Mouse (Mus musculus) liver, embryonic 15.5 days (tissue): Measurements from ENCODE around the gene Abl2. TPM values are rescaled to one million over a fixed set of nuclear protein-coding genes. Genes with fewer than 3 reads are reported as not detected.

Experiments used
- ATAC-seq: fragments of 200-750 bp; cut with Nextera tagmentation; 2 replicates; pipeline ENCODE4 v1.8.0; 2017; ENCODE audit warnings: moderate number of reproducible peaks, mild to moderate bottlenecking, moderate library complexity; ENCODE audit not compliant: insufficient read depth
- H3K27ac ChIP-seq: fragments of 300-500 bp; sonication (generic); replicated peaks from 2 replicates; pipeline ENCODE4 v1.5.1; 2015; ENCODE audit warnings: mild to moderate bottlenecking, inconsistent platforms
- H3K27me3 ChIP-seq: fragments of 300-500 bp; sonication (generic); 2 replicates; pipeline ENCODE4 v1.6.1; 2015; ENCODE audit warnings: mild to moderate bottlenecking, inconsistent platforms
- H3K36me3 ChIP-seq: fragments of 300-500 bp; sonication (generic); replicated peaks from 2 replicates; pipeline ENCODE4 v1.6.1; 2015; ENCODE audit warnings: moderate library complexity, mild to moderate bottlenecking, inconsistent platforms
- H3K4me1 ChIP-seq: fragments of 300-500 bp; sonication (generic); replicated peaks from 2 replicates; pipeline ENCODE4 v1.6.1; 2015; ENCODE audit warnings: inconsistent platforms
- H3K4me2 ChIP-seq: fragments of 300-500 bp; sonication (generic); 2 replicates; pipeline ENCODE4 v1.6.1; 2015; ENCODE audit warnings: moderate library complexity, mild to moderate bottlenecking, inconsistent platforms
- H3K4me3 ChIP-seq: fragments of 300-500 bp; sonication (generic); replicated peaks from 2 replicates; pipeline ENCODE4 v1.5.1; 2015; ENCODE audit warnings: mild to moderate bottlenecking, inconsistent platforms
- H3K9ac ChIP-seq: fragments of 300-500 bp; sonication (generic); 2 replicates; pipeline ENCODE4 v1.6.1; 2015; ENCODE audit warnings: moderate library complexity, mild to moderate bottlenecking, inconsistent platforms
- H3K9me3 ChIP-seq: fragments of 300-500 bp; sonication (generic); replicated peaks from 2 replicates; pipeline ENCODE4 v1.6.1; 2016; ENCODE audit warnings: inconsistent platforms
- WGBS: fragments of 180-500 bp; shearing (Covaris S2); methylation state at CpG from one replicate; pipeline ENCODE4 v1.1.7; 2015; ENCODE audit warnings: mixed read lengths; ENCODE audit not compliant: insufficient replicate concordance; 5-methylcytosine and 5-hydroxymethylcytosine counted together
- polyA plus RNA-seq: library from polyadenylated mRNA; unstranded; fragments of >200 nt; fragmentation: Nextera tagmentation; extraction: Ambion mirVana; gene quantifications from 2 replicates; pipeline ENCODE4 v1.2.1, GENCODE M21; 2015

Gene Abl2
- polyA plus RNA-seq, 1 experiment from 2014 or later: 0.90 TPM

GRCm38 (mm10) chr1:156635148-156635547, 76.6 kb downstream of the Abl2 start:
- Histone ChIP-seq H3K9me3 (no peaks in the 10 kb centered on the region), H3K27ac (no peak overlapping the region), H3K9ac (no peak overlapping the region), H3K4me3 (no peak overlapping the region), H3K4me1 (no peaks in the 10 kb centered on the region), H3K27me3 (no peaks in the 10 kb centered on the region), H3K4me2 (no peak overlapping the region), H3K36me3 (peaks cover 47% of the 10 kb centered on the region)
- ATAC-seq: no peak
- WGBS: 70% methylated on average over 2 of the region's 2 CpGs

GRCm38 (mm10) chr1:156639455-156639854, 80.9 kb downstream of the Abl2 start:
- ATAC-seq: no peak
- Histone ChIP-seq H3K27ac (no peak overlapping the region), H3K9ac (no peak overlapping the region), H3K4me3 (no peak overlapping the region), H3K4me2 (no peak overlapping the region), H3K27me3 (no peaks in the 10 kb centered on the region), H3K9me3 (no peaks in the 10 kb centered on the region), H3K36me3 (peaks cover 41% of the 10 kb centered on the region), H3K4me1 (peaks cover 5% of the 10 kb centered on the region; the same call in 1 of the 2 replicates)
- WGBS: 84% methylated on average over 5 of the region's 5 CpGs

GRCm38 (mm10) chr1:156640577-156640976, 82.0 kb downstream of the Abl2 start:
- ATAC-seq: 0 out of 2 replicates have a peak, but pooled peaks have one; percentile 11
- Histone ChIP-seq H3K4me2 (no peak overlapping the region), H3K27ac (no peak overlapping the region), H3K4me3 (no peak overlapping the region), H3K36me3 (peaks cover 34% of the 10 kb centered on the region), H3K9ac (no peak overlapping the region), H3K27me3 (no peaks in the 10 kb centered on the region), H3K4me1 (peaks cover 5% of the 10 kb centered on the region; the same call in 1 of the 2 replicates), H3K9me3 (no peaks in the 10 kb centered on the region)
- WGBS: 62% methylated on average over 4 of the region's 4 CpGs

GRCm38 (mm10) chr1:156641808-156642207, 83.2 kb downstream of the Abl2 start:
- Histone ChIP-seq H3K27ac (no peak overlapping the region), H3K9me3 (no peaks in the 10 kb centered on the region), H3K4me1 (peaks cover 5% of the 10 kb centered on the region; the same call in 1 of the 2 replicates), H3K27me3 (no peaks in the 10 kb centered on the region), H3K36me3 (peaks cover 31% of the 10 kb centered on the region), H3K4me3 (no peak overlapping the region), H3K9ac (no peak overlapping the region), H3K4me2 (no peak overlapping the region)
- 34% methylated on average over 10 of the region's 10 CpGs for WGBS
- peak; percentile 32; the same call in 1 of the 2 replicates for ATAC-seq

- Histone ChIP-seq H3K9ac (no peak overlapping the region), H3K4me1 (peaks cover 5% of the 10 kb centered on the region; the same call in 1 of the 2 replicates), H3K36me3 (peaks cover 36% of the 10 kb centered on the region), H3K4me2 (no peak overlapping the region), H3K27ac (no peak overlapping the region), H3K9me3 (no peaks in the 10 kb centered on the region), H3K27me3 (no peaks in the 10 kb centered on the region), H3K4me3 (no peak overlapping the region)
- 52% methylated on average over 12 of the region's 12 CpGs for WGBS
- no peak for ATAC-seq
Measured at GRCm38 (mm10) chr1:156642813-156643212, 84.2 kb downstream of the Abl2 start.

- H3K9ac ChIP-seq: no peak overlapping the region
- ATAC-seq: no peak
- H3K4me3 ChIP-seq: no peak overlapping the region
- H3K36me3 ChIP-seq: peaks cover 36% of the 10 kb centered on the region
- H3K9me3 ChIP-seq: no peaks in the 10 kb centered on the region
- H3K4me2 ChIP-seq: no peak overlapping the region
- H3K4me1 ChIP-seq: peaks cover 5% of the 10 kb centered on the region; the same call in 1 of the 2 replicates
- no peaks in the 10 kb centered on the region for H3K27me3 ChIP-seq
- WGBS: 81% methylated on average over 10 of the region's 10 CpGs
- H3K27ac ChIP-seq: no peak overlapping the region
Measured at GRCm38 (mm10) chr1:156644061-156644460, 85.5 kb downstream of the Abl2 start.

- Histone ChIP-seq H3K9me3 (no peaks in the 10 kb centered on the region), H3K27me3 (no peaks in the 10 kb centered on the region), H3K4me1 (peaks cover 5% of the 10 kb centered on the region; the same call in 1 of the 2 replicates), H3K9ac (no peak overlapping the region), H3K27ac (no peak overlapping the region), H3K4me3 (no peak overlapping the region), H3K36me3 (peaks cover 36% of the 10 kb centered on the region), H3K4me2 (no peak overlapping the region)
- no peak for ATAC-seq
- 74% methylated on average over 13 of the region's 13 CpGs for WGBS
Measured at GRCm38 (mm10) chr1:156644780-156645523, 86.4 kb downstream of the Abl2 start.

- Histone ChIP-seq H3K27ac (no peak overlapping the region), H3K4me1 (peaks cover 5% of the 10 kb centered on the region; the same call in 1 of the 2 replicates), H3K4me2 (no peak overlapping the region), H3K36me3 (peaks cover 27% of the 10 kb centered on the region), H3K27me3 (no peaks in the 10 kb centered on the region), H3K9ac (no peak overlapping the region), H3K9me3 (no peaks in the 10 kb centered on the region), H3K4me3 (no peak overlapping the region)
- 70% methylated on average over 4 of the region's 4 CpGs for WGBS
- no peak for ATAC-seq
Measured at GRCm38 (mm10) chr1:156645971-156646370, 87.4 kb downstream of the Abl2 start.

- no peak for ATAC-seq
- Histone ChIP-seq H3K27me3 (no peaks in the 10 kb centered on the region), H3K9ac (no peak overlapping the region), H3K27ac (no peak overlapping the region), H3K4me1 (no peaks in the 10 kb centered on the region; the same call in 1 of the 2 replicates), H3K9me3 (no peaks in the 10 kb centered on the region), H3K36me3 (0 out of 2 replicates have a peak, but pooled peaks cover 5% of the 10 kb centered on the region), H3K4me2 (no peak overlapping the region), H3K4me3 (no peak overlapping the region)
- WGBS: 69% methylated on average over 2 of the region's 2 CpGs
Measured at GRCm38 (mm10) chr1:156648705-156649104, 90.1 kb downstream of the Abl2 start.

GRCm38 (mm10) chr1:156650631-156651030, 92.0 kb downstream of the Abl2 start:
- Histone ChIP-seq H3K9me3 (no peaks in the 10 kb centered on the region), H3K36me3 (0 out of 2 replicates have a peak, but pooled peaks cover 5% of the 10 kb centered on the region), H3K27me3 (no peaks in the 10 kb centered on the region), H3K4me2 (no peak overlapping the region), H3K9ac (no peak overlapping the region), H3K4me3 (no peak overlapping the region), H3K4me1 (no peaks in the 10 kb centered on the region; the same call in 1 of the 2 replicates), H3K27ac (no peak overlapping the region)
- ATAC-seq: no peak
- 74% methylated on average over 9 of the region's 9 CpGs for WGBS

GRCm38 (mm10) chr1:156652189-156652822, 93.7 kb downstream of the Abl2 start:
- ATAC-seq: no peak
- WGBS: 36% methylated on average over 6 of the region's 6 CpGs
- no peak overlapping the region for H3K9ac ChIP-seq
- no peak overlapping the region for H3K4me3 ChIP-seq
- H3K4me1 ChIP-seq: peaks cover 4% of the 10 kb centered on the region; the same call in 1 of the 2 replicates
- no peak overlapping the region for H3K4me2 ChIP-seq
- no peak overlapping the region for H3K27ac ChIP-seq
- H3K27me3 ChIP-seq: no peaks in the 10 kb centered on the region
- H3K9me3 ChIP-seq: no peaks in the 10 kb centered on the region
- 0 out of 2 replicates have a peak, but pooled peaks cover 3% of the 10 kb centered on the region for H3K36me3 ChIP-seq
